Mouse (Mus musculus) ES-E14 (cell line): ENCODE data around the gene Col4a4. TPM values are rescaled to one million over a fixed set of nuclear protein-coding genes. Genes with fewer than 3 reads are reported as not detected.

Experiments
- DNase-seq: peaks from one replicate; pipeline ENCODE4 v3.0.0-alpha.2; 2013; ENCODE audit warnings: low read depth, low spot score
- H3K27ac ChIP-seq: 2 replicates; pipeline ENCODE4 v1.5.1; 2012; ENCODE audit warnings: low read depth, mild to moderate bottlenecking, low read length, moderate library complexity, mixed read lengths; ENCODE audit not compliant: poor library complexity, insufficient read depth, severe bottlenecking
- H3K36me3 ChIP-seq: 2 replicates; pipeline ENCODE4 v1.6.1; 2012; ENCODE audit warnings: mild to moderate bottlenecking, low read length, moderate library complexity, mixed read lengths; ENCODE audit not compliant: control insufficient read depth, poor library complexity, insufficient read depth, severe bottlenecking
- H3K4me1 ChIP-seq, 2 experiments: fragments of 150-350 bp in 1 of 2; sonication (generic) in 1 of 2; 2 replicates each; pipeline ENCODE4 v1.6.1; 2012; ENCODE audit warnings: low read length in 2 of 2, mild to moderate bottlenecking in 1 of 2, mixed read lengths in 1 of 2; ENCODE audit not compliant: control insufficient read depth in 2 of 2, insufficient read depth in 2 of 2, poor library complexity in 1 of 2
- H3K4me3 ChIP-seq, 2 experiments: fragments of 150-350 bp in 1 of 2; sonication (generic) in 1 of 2; 2 replicates each; pipeline ENCODE4 v1.5.1; 2012; ENCODE audit warnings: low read length in 2 of 2, low read depth in 1 of 2, mild to moderate bottlenecking in 1 of 2, mixed read lengths in 1 of 2; ENCODE audit not compliant: insufficient read depth in 1 of 2, poor library complexity in 1 of 2, severe bottlenecking in 1 of 2
- H3K9ac ChIP-seq: 2 replicates; pipeline ENCODE4 v1.6.1; 2012; ENCODE audit warnings: low read depth, mild to moderate bottlenecking, low read length, mixed read lengths; ENCODE audit not compliant: poor library complexity, insufficient read depth, severe bottlenecking
- H3K9me3 ChIP-seq: fragments of 150-350 bp; sonication (generic); 2 replicates; pipeline ENCODE4 v1.6.1; 2012; ENCODE audit warnings: low read depth, mild to moderate bottlenecking, low read length; ENCODE audit not compliant: control insufficient read depth, insufficient read depth
- CHD2 ChIP-seq: IDR thresholded peaks from 2 replicates; pipeline ENCODE4 v1.6.1; 2014; ENCODE audit warnings: mild to moderate bottlenecking, low read depth, low read length, inconsistent platforms
- HCFC1 ChIP-seq: IDR thresholded peaks from 2 replicates; pipeline ENCODE4 v1.6.1; 2012; ENCODE audit warnings: low read length, inconsistent platforms, borderline replicate concordance; ENCODE audit not compliant: insufficient read depth
- MAFK ChIP-seq: IDR thresholded peaks from 2 replicates; pipeline ENCODE4 v1.6.1; 2014; ENCODE audit warnings: mild to moderate bottlenecking, low read depth, low read length, inconsistent platforms; ENCODE audit not compliant: insufficient read depth
- ZC3H11A ChIP-seq: IDR thresholded peaks from 2 replicates; pipeline ENCODE4 v1.6.1; 2012; ENCODE audit warnings: low read depth, mild to moderate bottlenecking, inconsistent platforms, low read length, borderline replicate concordance
- ZNF384 ChIP-seq: IDR thresholded peaks from 2 replicates; pipeline ENCODE4 v1.6.1; 2012; ENCODE audit warnings: low read depth, low read length, inconsistent platforms
- in situ Hi-C, 2 experiments: fragments of 600-800 bp; cut with MboI; formaldehyde crosslinking; loops; one replicate each; pipeline ENCODE4 v1.15.1; 2025; ENCODE audit warnings: low sequenced_read_pairs in 2 of 2, inconsistent platforms in 1 of 2; ENCODE audit not compliant: unreplicated experiment in 2 of 2
- total RNA-seq: library from RNA; depleted of rRNA; stranded (reverse); fragments of 300-350 nt; gene quantifications from 2 replicates; pipeline ENCODE4 v1.2.3, GENCODE M21; 2012

The Col4a4 gene
- total RNA-seq, 1 experiment, result 0.04 TPM

GRCm38 (mm10) chr1:82608646-82609262 lies 22.1 kb upstream of the Col4a4 start:
- in situ Hi-C loops, result no loop called here
- no peak overlapping the region for H3K4me3 ChIP-seq

GRCm38 (mm10) chr1:82605856-82606255 lies 19.2 kb upstream of the Col4a4 start:
- no peak overlapping the region for H3K27ac ChIP-seq
- in situ Hi-C loops, result no loop called here

More at GRCm38 (mm10) chr1:82608646-82609262, 22.1 kb upstream of the Col4a4 start:
- Histone ChIP-seq H3K36me3 (no peaks in the 10 kb centered on the region), H3K9me3 (no peaks in the 10 kb centered on the region), H3K4me1 (no peaks in the 10 kb centered on the region), H3K27ac (no peak overlapping the region), H3K9ac (no peak overlapping the region)
- no peak for TF ChIP-seq HCFC1
- no peak for TF ChIP-seq ZNF384
- TF ChIP-seq ZC3H11A, result no peak
- no peak for TF ChIP-seq CHD2
- TF ChIP-seq MAFK, result no peak
- DNase-seq, result no peak

GRCm38 (mm10) chr1:82605347-82605746 lies 18.7 kb upstream of the Col4a4 start:
- TF ChIP-seq MAFK (no peak), CHD2 (no peak), HCFC1 (no peak), ZNF384 (no peak), ZC3H11A (no peak)
- in situ Hi-C loops, result no loop called here
- no peak overlapping the region for H3K9ac ChIP-seq
- H3K27ac ChIP-seq, result no peak overlapping the region
- H3K4me3 ChIP-seq, result no peak overlapping the region
- no peaks in the 10 kb centered on the region for H3K4me1 ChIP-seq
- no peak for DNase-seq
- H3K9me3 ChIP-seq, result no peaks in the 10 kb centered on the region
- H3K36me3 ChIP-seq, result no peaks in the 10 kb centered on the region

More at GRCm38 (mm10) chr1:82605856-82606255, 19.2 kb upstream of the Col4a4 start:
- no peaks in the 10 kb centered on the region for H3K4me1 ChIP-seq
- H3K36me3 ChIP-seq, result no peaks in the 10 kb centered on the region
- H3K9me3 ChIP-seq, result no peaks in the 10 kb centered on the region
- DNase-seq, result no peak
- H3K9ac ChIP-seq, result no peak overlapping the region
- TF ChIP-seq ZNF384 (no peak), CHD2 (no peak), MAFK (no peak), HCFC1 (no peak), ZC3H11A (no peak)
- no peak overlapping the region for H3K4me3 ChIP-seq

GRCm38 (mm10) chr1:82603198-82603950 lies 16.7 kb upstream of the Col4a4 start:
- H3K9ac ChIP-seq, result no peak overlapping the region
- DNase-seq, result no peak
- no peaks in the 10 kb centered on the region for H3K36me3 ChIP-seq
- H3K27ac ChIP-seq, result no peak overlapping the region
- H3K9me3 ChIP-seq, result no peaks in the 10 kb centered on the region
- in situ Hi-C loops, result no loop called here
- H3K4me3 ChIP-seq, result no peak overlapping the region
- H3K4me1 ChIP-seq, result no peaks in the 10 kb centered on the region
- no peak for TF ChIP-seq HCFC1
- TF ChIP-seq ZC3H11A, result no peak
